ENCODE assay signal across 24 mouse cellular contexts in genomic region chr8:22142592-22142991, GRCm38 (mm10). TPM values are rescaled to one million over a fixed set of nuclear protein-coding genes. Genes with fewer than 3 reads are reported as not detected.
DNase-seq lines count a peak whose midpoint lies in the region; ATAC-seq and TF ChIP-seq lines count a peak whose summit lies in the region.
"Had no signal": no experiment of that assay in that cellular context is flagged by ENCODE, and none has a peak within 500 bp of the region (broad histone marks: within the 10 kb centered on the region; RNA-seq: fewer than 3 reads in every experiment).

No protein-coding gene starts in this region.

- H3K27me3 ChIP-seq in forebrain, embryonic 11.5 days (ENCODE audit: control insufficient read depth, insufficient read depth, low read length) = no peaks in the 10 kb centered on the region
- H3K27me3 ChIP-seq in forebrain, postnatal 0 days (ENCODE audit: insufficient read depth, low read length) = no peaks in the 10 kb centered on the region
- H3K27me3 ChIP-seq: CH12.LX; embryonic facial prominence, embryonic 12.5 days; forebrain, embryonic 12.5 days; Patski had no signal

- H3K4me2 ChIP-seq in forebrain, embryonic 11.5 days (ENCODE audit: low read depth, low read length, severe bottlenecking) = no peak overlapping the region
- no peak overlapping the region for H3K4me2 ChIP-seq in forebrain, postnatal 0 days (ENCODE audit: low read depth)
- H3K4me2 ChIP-seq: embryonic facial prominence, embryonic 12.5 days; forebrain, embryonic 12.5 days had no signal

- TF ChIP-seq CTCF in forebrain, postnatal 0 days (IDR thresholded peaks at IDR 0.05; ENCODE audit: low read depth) = no peak

- 78% methylated on average over 4 of the region's 4 CpGs for WGBS in forebrain, embryonic 11.5 days
- WGBS in forebrain, postnatal 0 days = 81% methylated on average over 4 of the region's 4 CpGs

- no peak overlapping the region for H3K4me3 ChIP-seq in forebrain, embryonic 11.5 days (ENCODE audit: low read depth, low read length)
- H3K4me3 ChIP-seq in forebrain, postnatal 0 days (ENCODE audit: low read depth, low read length) = no peak overlapping the region
- H3K4me3 ChIP-seq: embryonic facial prominence, embryonic 10.5 days; embryonic facial prominence, embryonic 12.5 days; forebrain, embryonic 12.5 days had no signal

- peak; percentile 50 to 73 for DNase-seq in adrenal gland, adult (ENCODE audit: inconsistent age in 2 of 2, low spot score in 1 of 2)
- no peak for DNase-seq in adrenal gland, adult 18-20 months (ENCODE audit: low spot score in 2 of 2)
- DNase-seq in forebrain, embryonic 11.5 days (ENCODE audit: low spot score) = peak; percentile 27
- no peak for DNase-seq in forebrain, postnatal 0 days
- peak; percentile 16 for DNase-seq in heart, adult 11 months
- DNase-seq in heart, adult 9 months (ENCODE audit: low spot score in 2 of 2) = no peak
- DNase-seq in testis, postnatal 10 days (ENCODE audit: low spot score) = peak; percentile 14
- DNase-seq in testis, postnatal 14 days (ENCODE audit: low spot score) = no peak
- DNase-seq: B cell, adult 2 months; cerebellum, adult 11-12 months; cerebellum, adult 2 months; cerebellum, adult 9-10 months; cerebellum, postnatal 10 days; cerebellum, postnatal 25 days had no signal

- H3K27ac ChIP-seq in forebrain, embryonic 11.5 days (ENCODE audit: low read depth, low read length) = no peak overlapping the region
- no peak overlapping the region for H3K27ac ChIP-seq in forebrain, postnatal 0 days (ENCODE audit: low read depth, low read length)
- H3K27ac ChIP-seq: embryonic facial prominence, embryonic 10.5 days; embryonic facial prominence, embryonic 12.5 days; forebrain, embryonic 12.5 days had no signal

- no peaks in the 10 kb centered on the region for H3K36me3 ChIP-seq in forebrain, embryonic 11.5 days (ENCODE audit: control insufficient read depth, insufficient read depth, low read length)
- peaks cover 8% of the 10 kb centered on the region for H3K36me3 ChIP-seq in forebrain, postnatal 0 days (ENCODE audit: insufficient read depth)
- H3K36me3 ChIP-seq: embryonic facial prominence, embryonic 12.5 days; G1E had no signal

- no peaks in the 10 kb centered on the region for H3K4me1 ChIP-seq in forebrain, embryonic 11.5 days (replicated peaks; ENCODE audit: control insufficient read depth, insufficient read depth, low read length)
- H3K4me1 ChIP-seq in forebrain, postnatal 0 days (ENCODE audit: insufficient read depth) = no peaks in the 10 kb centered on the region
- H3K4me1 ChIP-seq: embryonic facial prominence, embryonic 10.5 days; embryonic facial prominence, embryonic 12.5 days; forebrain, embryonic 12.5 days had no signal

- no peaks in the 10 kb centered on the region for H3K9me3 ChIP-seq in forebrain, embryonic 11.5 days (ENCODE audit: control insufficient read depth, low read length)
- no peaks in the 10 kb centered on the region for H3K9me3 ChIP-seq in forebrain, postnatal 0 days (ENCODE audit: low read length)
- H3K9me3 ChIP-seq: embryonic facial prominence, embryonic 10.5 days; embryonic facial prominence, embryonic 12.5 days; forebrain, embryonic 12.5 days had no signal

- H3K9ac ChIP-seq in forebrain, embryonic 11.5 days (ENCODE audit: low read length) = no peak overlapping the region
- H3K9ac ChIP-seq in forebrain, postnatal 0 days = no peak overlapping the region
- H3K9ac ChIP-seq: embryonic facial prominence, embryonic 12.5 days; forebrain, embryonic 12.5 days had no signal

- no peak for ATAC-seq in forebrain, embryonic 11.5 days (replicated peaks; ENCODE audit: low FRiP score)
- no peak for ATAC-seq in forebrain, postnatal 0 days
- ATAC-seq: activated CD4-positive, CD25-positive, alpha-beta regulatory T cell, adult 4 months; CD4-positive, CD25-positive, alpha-beta regulatory T cell, adult 4 months; forebrain, embryonic 14.5 days; forebrain, embryonic 16.5 days; Patski had no signal

RNA-seq across cellular contexts. Expression of gene Nek5, which starts 17.7 kb away (rescaled TPM):
- total RNA-seq in adrenal gland, adult 18-20 months (2021) = 1 to 10 TPM; 4.0 to 6.5 TPM
- polyA plus RNA-seq in forebrain, embryonic 11.5 days (2014; fragmentation: Nextera tagmentation; extraction: Ambion mirVana) = 0.21 and 0.24 TPM in 2 replicates
- total RNA-seq in forebrain, postnatal 0 days (2014; rRNA removed) = 0.77 and 3.5 TPM in 2 replicates
- 0.92 and 1.2 TPM in 2 replicates for polyA plus RNA-seq in forebrain, postnatal 0 days (2015; fragmentation: Nextera tagmentation; extraction: Ambion mirVana)
- total RNA-seq: CH12.LX had no signal
- polyA plus RNA-seq: CD4-positive, CD25-positive, alpha-beta regulatory T cell, adult 4 months; G1E had no signal

RNA-seq across cellular contexts. Expression of gene Nek3, which starts 23.6 kb away (rescaled TPM):
- 1 to 10 TPM; 5.1 to 5.5 TPM for total RNA-seq in adrenal gland, adult 18-20 months (2021)
- polyA plus RNA-seq in forebrain, embryonic 11.5 days (2014; fragmentation: Nextera tagmentation; extraction: Ambion mirVana) = 7.7 and 8.0 TPM in 2 replicates
- 4.6 and 7.1 TPM in 2 replicates for total RNA-seq in forebrain, postnatal 0 days (2014; rRNA removed)
- 4.3 and 5.9 TPM in 2 replicates for polyA plus RNA-seq in forebrain, postnatal 0 days (2015; fragmentation: Nextera tagmentation; extraction: Ambion mirVana)

RNA-seq across cellular contexts. Expression of gene Ckap2, which starts 43.0 kb away (rescaled TPM):
- 1 to 10 TPM; 1.3 to 1.6 TPM for total RNA-seq in adrenal gland, adult 18-20 months (2021)
- polyA plus RNA-seq in forebrain, embryonic 11.5 days (2014; fragmentation: Nextera tagmentation; extraction: Ambion mirVana) = 76.9 and 82.7 TPM in 2 replicates
- 7.5 and 8.8 TPM in 2 replicates for total RNA-seq in forebrain, postnatal 0 days (2014; rRNA removed)
- 6.8 and 8.0 TPM in 2 replicates for polyA plus RNA-seq in forebrain, postnatal 0 days (2015; fragmentation: Nextera tagmentation; extraction: Ambion mirVana)

RNA-seq across cellular contexts. Expression of gene Vps36, which starts 50.0 kb away (rescaled TPM):
- total RNA-seq in adrenal gland, adult 18-20 months (2021) = 10 to 100 TPM; 31.9 to 34.3 TPM
- polyA plus RNA-seq in forebrain, embryonic 11.5 days (2014; fragmentation: Nextera tagmentation; extraction: Ambion mirVana) = 45.5 and 45.9 TPM in 2 replicates
- 38.3 and 42.9 TPM in 2 replicates for total RNA-seq in forebrain, postnatal 0 days (2014; rRNA removed)
- polyA plus RNA-seq in forebrain, postnatal 0 days (2015; fragmentation: Nextera tagmentation; extraction: Ambion mirVana) = 24.6 and 36.7 TPM in 2 replicates

Comparison
In these comparisons a context has a peak if more than half of its experiments do, and no peak if none do; other contexts are left out.
1. DNase-seq: peak in adrenal gland, adult (2 of 2), forebrain, embryonic 11.5 days (single experiment), heart, adult 11 months (single experiment) and testis, postnatal 10 days (single experiment); none in adrenal gland, adult 18-20 months (0 of 2), forebrain, postnatal 0 days (single experiment), heart, adult 9 months (0 of 2) and testis, postnatal 14 days (single experiment).